Comparison of ENCODE assay signal across 8 mouse cellular contexts in the genomic region with DNA sequence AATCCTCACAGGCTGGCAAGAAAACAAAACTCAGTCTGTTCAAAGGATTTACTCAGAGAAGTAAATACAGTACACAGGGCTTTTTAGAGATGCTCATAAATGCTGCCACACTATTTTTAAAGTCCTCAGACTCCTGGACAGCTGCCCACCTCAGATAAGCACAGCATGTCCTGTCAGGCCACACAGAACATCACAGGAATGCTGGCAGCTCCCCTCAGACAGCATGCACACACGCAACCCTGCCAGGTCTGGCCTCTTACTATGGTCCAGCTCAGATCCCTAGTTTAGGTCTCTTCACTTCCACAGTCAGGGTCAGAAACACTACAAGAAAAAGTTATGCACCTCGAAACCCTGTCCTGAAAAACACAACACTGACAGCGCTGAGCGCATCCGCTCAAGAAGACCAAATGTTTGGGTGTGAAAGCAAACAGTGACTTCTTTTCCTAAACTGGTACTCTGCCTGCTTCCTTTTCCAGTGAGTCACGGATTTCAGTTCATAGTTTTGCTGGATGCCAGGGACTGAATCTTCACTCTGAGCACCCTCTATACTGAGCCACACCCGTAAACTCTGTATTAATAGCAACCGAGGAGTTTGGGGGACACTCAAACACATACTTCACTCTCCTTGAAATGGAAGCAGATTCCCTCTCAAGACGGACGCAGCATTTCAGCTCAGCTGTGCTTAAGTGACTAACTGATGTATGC.
A peak's percentile ranks its signal among the peaks of the same experiment; 100 is the strongest.
DNase-seq lines count a peak whose midpoint lies in the region; ATAC-seq and TF ChIP-seq lines count a peak whose summit lies in the region.

No protein-coding gene starts in this region.

- no peak overlapping the region for H3K4me2 ChIP-seq in liver, postnatal 0 days (ENCODE audit: low read depth, low read length)
- H3K4me2 ChIP-seq in heart, embryonic 15.5 days: peak overlapping the region; percentile 54

- DNase-seq in liver, postnatal 0 days: no peak
- DNase-seq in liver: no peak
- DNase-seq in cerebellum, adult 9-11 months: peak; percentile 78
- peak; percentile 93 for DNase-seq in skeletal muscle tissue, adult 2 months (ENCODE audit: low read depth, low spot score)
- DNase-seq in frontal cortex, postnatal 10 days (ENCODE audit: low spot score in 2 of 2): no peak
- no peak for DNase-seq in thymus, postnatal 14 days

- 0 out of 2 replicates have a peak overlapping the region, but pooled peaks have one; percentile 12 for H3K27ac ChIP-seq in liver, postnatal 0 days (ENCODE audit: low read depth)
- H3K27ac ChIP-seq in heart, embryonic 15.5 days: peak overlapping the region; percentile 94

- no peak for ATAC-seq in liver, postnatal 0 days
- peak; percentile 87 for ATAC-seq in heart, embryonic 15.5 days (replicated peaks; ENCODE audit: insufficient number of reproducible peaks, insufficient read depth, low FRiP score, low read depth)
- no peak for ATAC-seq in megakaryocyte progenitor cell, adult 5-6 weeks (replicated peaks; ENCODE audit: poor library complexity)

- no peaks in the 10 kb centered on the region for H3K4me1 ChIP-seq in liver, postnatal 0 days (ENCODE audit: insufficient read depth)
- peaks cover 29% of the 10 kb centered on the region for H3K4me1 ChIP-seq in heart, embryonic 15.5 days (replicated peaks)

- no peaks in the 10 kb centered on the region for H3K36me3 ChIP-seq in liver, postnatal 0 days (replicated peaks; ENCODE audit: insufficient read depth, low read length)
- peaks cover 12% of the 10 kb centered on the region for H3K36me3 ChIP-seq in heart, embryonic 15.5 days

- H3K4me3 ChIP-seq in liver, postnatal 0 days (ENCODE audit: low read depth, low read length): no peak overlapping the region
- H3K4me3 ChIP-seq in heart, embryonic 15.5 days: no peak overlapping the region

- TF ChIP-seq EP300 in liver, postnatal 0 days (IDR thresholded peaks at IDR 0.05; ENCODE audit: low read depth): no peak

- H3K9ac ChIP-seq in liver, postnatal 0 days (replicated peaks): no peak overlapping the region
- H3K9ac ChIP-seq in heart, embryonic 15.5 days: no peak overlapping the region

- WGBS in liver, postnatal 0 days (ENCODE audit: insufficient replicate concordance): 79% methylated on average over 10 of the region's 10 CpGs
- 49% methylated on average over 10 of the region's 10 CpGs for WGBS in heart, embryonic 15.5 days

- no peaks in the 10 kb centered on the region for H3K9me3 ChIP-seq in liver, postnatal 0 days (ENCODE audit: low read length)
- H3K9me3 ChIP-seq in heart, embryonic 15.5 days (replicated peaks): no peaks in the 10 kb centered on the region

- no peaks in the 10 kb centered on the region for H3K27me3 ChIP-seq in liver, postnatal 0 days (ENCODE audit: insufficient read depth, low read length)
- no peaks in the 10 kb centered on the region for H3K27me3 ChIP-seq in heart, embryonic 15.5 days

- TF ChIP-seq CTCF in liver, postnatal 0 days (IDR thresholded peaks at IDR 0.05; ENCODE audit: low read depth): no peak

Comparison
In these comparisons a context has a peak if more than half of its experiments do, and no peak if none do; other contexts are left out.
1. DNase-seq: peak in cerebellum, adult 9-11 months (single experiment) and skeletal muscle tissue, adult 2 months (single experiment); none in liver, postnatal 0 days (single experiment), liver (single experiment), frontal cortex, postnatal 10 days (0 of 2) and thymus, postnatal 14 days (single experiment).